Mouse (Mus musculus): ENCODE data around the gene Smap2.

DNA sequence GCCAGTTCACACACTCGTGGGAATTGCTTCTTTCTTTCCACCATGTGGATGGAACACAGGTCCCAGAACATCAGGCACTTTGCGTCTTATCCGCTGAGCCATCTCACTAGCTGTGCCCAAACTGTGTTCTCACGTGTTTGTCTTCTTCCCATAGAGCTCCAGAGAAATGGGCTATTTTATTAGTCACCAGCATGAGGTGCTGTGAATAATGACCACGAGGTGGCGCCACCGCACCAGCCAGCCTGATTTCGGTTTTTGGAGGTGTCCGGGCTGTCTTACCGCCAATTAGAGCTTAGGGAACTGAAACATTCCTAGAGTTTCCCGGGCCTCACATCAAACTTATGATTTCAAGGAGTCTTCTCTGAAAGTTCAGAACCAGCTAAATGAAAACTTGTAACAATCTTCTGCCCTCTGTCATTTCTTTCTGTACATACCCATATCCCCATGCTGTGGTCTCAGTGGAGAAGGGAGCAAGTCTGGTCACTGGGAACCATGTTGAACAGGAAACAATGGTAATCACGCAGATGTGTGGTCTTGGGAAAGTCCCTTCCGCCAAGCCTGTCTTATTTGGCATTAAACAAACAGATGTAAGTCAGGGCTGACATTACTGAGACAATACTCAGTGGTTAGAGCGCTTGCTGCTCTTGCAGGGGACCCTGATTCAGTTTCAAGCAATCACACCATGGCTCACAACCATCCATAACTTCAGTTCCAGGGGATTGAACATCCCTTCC lies 11.8 kb upstream of the Smap2 start:
- TF ChIP-seq POLR2A (IDR thresholded peaks at IDR 0.05; ENCODE audit: low read depth, low read length) (no peak), CTCF (IDR thresholded peaks at IDR 0.05; ENCODE audit: extremely low read depth, insufficient read length, insufficient replicate concordance, low read depth, low read length) (peak; percentile 83)

All from small intestine, adult 2 months (tissue).